Mouse (Mus musculus): ENCODE results near the gene Heatr1.
A peak's percentile ranks its signal among the peaks of the same experiment; 100 is the strongest.

Gene Heatr1

DNA sequence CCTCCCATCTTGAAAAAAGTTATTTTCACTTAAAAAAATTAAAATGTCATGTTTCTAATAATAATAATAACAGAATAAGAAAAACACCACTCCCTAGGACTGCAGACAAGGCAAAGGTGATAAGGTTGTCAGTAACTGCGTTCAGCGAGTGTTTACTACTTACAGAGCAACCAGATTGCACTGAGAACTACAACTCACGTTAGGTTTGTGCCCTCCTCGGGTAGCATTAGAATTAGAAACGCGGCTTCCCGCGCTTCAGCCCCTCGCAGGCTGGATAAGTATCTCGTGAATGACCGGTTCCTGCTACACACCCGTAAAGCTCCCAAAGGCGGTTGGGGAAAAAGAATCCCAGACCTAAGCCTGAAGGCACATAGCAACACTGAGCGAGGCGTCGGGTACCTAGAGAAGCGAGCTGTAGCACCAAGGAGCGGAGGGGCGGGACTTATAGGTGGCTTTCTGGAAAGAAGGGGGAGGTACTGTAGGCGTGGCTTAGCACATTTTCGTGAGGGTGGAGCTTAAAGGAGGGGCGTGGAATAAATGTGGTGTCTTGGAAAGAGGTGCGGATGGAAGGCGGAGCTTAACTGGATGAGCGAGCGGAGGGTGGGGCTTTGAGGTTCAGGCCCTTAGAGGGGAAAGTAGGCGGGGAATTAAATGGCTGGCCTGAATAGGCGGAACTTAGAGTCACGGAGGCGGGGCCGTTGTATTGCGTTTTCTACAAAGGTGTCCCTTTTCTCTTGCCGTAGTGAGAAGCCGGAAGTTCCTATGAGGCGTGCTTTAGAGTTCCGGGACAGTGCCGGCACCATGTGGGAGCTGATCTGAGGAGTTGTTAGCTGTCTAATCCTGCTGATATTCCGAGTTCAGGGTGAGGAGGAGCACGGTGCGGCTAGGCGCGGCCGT, at the start of gene Heatr1:
Gene Heatr1 (plus strand): TSS at position 419 of the 897 bp plus-strand sequence.
- peak; percentile 97 for DNase-seq (ENCODE audit: low read depth, low spot score)

DNA sequence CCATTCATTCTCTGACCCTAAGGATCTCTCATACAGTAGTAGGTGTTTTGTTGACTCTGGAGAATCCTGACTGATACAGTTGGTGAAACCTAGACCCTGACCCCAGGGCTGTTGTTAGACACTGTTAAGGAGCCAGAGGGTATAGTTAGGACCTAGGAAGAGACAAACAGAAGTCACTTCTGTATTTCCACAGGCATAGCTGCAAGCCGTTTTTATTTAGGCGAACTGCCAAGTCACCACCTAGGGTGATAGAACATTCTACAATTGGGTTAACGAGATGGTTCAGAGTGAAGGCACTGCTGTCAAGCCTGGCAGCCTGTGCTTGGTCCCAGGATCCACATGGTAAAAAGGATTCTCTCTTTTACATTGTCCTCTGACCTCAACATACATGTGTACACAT, 48.0 kb upstream of the Heatr1 start:
- no peak for DNase-seq (ENCODE audit: low read depth, low spot score)

DNA sequence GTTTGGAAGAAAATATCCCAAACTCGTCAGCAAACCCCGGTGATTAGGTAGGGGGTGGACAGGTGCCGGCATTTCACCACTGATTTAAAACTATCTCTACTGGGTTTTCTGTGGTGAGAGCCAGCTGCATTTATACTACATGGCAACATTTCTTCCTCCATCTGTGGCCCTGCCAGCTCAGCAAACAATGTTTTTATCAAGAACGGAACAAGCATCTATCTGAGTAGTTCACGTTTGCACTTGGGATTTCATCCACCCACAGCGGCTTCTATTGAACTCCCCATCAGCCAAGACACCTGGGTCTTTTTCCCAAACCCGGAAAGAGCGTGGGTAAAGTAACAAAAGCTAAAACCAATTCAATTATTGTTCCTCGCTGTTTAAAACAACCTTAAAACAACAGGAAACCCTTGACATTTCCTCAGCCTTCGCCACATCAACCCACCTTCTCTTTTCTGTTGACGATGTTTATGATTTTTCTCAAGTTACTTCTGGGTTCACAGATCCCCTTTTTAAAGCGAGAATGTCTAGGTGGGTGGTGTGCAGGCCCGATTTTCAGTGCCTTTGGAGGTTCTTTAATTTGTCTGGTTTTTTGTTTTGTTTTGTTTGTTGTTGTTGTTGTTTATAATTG, 45.5 kb upstream of the Heatr1 start:
- no peak for DNase-seq (ENCODE audit: low read depth, low spot score)

GRCm38 (mm10) chr13:12356184-12356583, 38.6 kb upstream of the Heatr1 start:
- no peak for DNase-seq (ENCODE audit: low read depth, low spot score)

GRCm38 (mm10) chr13:12357554-12357953, 37.3 kb upstream of the Heatr1 start:
- DNase-seq (ENCODE audit: low read depth, low spot score), result no peak

- DNase-seq (ENCODE audit: low read depth, low spot score), result no peak
Measured at GRCm38 (mm10) chr13:12361486-12361885, 33.3 kb upstream of the Heatr1 start.

DNA sequence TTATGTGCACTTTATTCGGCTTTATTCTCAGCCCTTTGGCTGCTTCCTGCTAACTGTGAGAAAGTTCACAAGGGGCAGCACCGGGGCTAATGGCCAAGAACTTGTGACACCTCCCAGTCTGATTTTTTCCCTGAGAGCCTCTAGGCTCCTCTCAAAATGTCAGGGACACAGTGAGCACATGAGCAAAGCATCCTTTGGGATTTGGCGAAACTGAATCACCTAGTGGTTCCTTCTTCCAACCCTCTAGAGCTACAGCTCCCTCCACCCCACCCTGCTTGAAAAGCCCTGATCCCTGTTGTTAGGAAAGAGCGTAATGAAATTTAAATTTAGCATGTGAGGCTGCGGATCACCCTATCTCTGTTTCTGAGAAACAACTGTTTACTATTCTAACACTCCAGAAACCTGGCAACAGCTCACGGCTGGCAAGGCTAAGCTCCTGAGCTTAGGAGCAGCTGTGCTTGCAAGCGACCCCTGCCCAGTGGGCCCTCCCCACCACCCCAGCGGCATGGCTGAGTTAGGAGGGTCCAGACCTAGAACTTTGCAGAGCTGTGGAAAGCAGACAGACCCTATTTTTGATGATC, 25.7 kb upstream of the Heatr1 start:
- no peak for DNase-seq (ENCODE audit: low read depth, low spot score)

DNA sequence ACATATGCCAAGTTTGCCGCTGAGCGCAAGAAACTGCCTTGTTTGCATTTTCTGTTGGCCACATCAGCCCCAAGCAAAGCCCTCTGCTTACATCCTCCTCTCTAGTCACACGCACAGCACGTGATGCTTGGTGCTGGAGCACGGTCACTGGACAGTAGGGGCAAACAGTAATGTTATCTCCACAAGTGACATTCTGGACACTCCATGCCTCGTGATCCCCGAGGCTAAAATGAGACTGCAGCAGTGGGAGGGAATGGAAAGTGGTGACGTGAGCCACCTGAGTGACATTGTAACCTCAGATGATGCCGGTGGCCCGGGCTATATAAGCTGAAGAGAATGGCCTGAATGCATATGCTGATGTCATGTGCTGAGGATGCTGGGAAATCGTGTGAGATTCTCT, 24.9 kb upstream of the Heatr1 start:
- no peak for DNase-seq (ENCODE audit: low read depth, low spot score)

DNA sequence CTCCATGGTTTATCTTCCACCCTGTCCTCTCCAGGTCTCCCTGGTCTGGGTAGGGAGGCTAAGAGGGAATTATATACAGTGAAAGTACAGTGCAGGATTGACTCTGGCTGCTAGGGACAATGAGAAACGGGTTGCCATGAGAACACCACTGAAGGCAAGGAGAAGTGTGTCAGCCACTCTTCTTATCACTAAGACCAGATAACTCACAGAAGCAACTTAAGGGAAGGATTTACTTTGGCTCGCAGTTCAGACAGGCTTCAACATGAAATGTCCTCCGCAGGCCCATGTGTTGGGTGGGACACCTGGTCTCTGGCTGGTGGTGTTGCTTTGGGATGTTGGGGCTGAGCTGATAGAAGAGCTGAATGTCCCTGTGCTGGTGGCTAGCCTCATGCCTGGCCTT, 22.1 kb upstream of the Heatr1 start:
- DNase-seq (ENCODE audit: low read depth, low spot score), result no peak

DNA sequence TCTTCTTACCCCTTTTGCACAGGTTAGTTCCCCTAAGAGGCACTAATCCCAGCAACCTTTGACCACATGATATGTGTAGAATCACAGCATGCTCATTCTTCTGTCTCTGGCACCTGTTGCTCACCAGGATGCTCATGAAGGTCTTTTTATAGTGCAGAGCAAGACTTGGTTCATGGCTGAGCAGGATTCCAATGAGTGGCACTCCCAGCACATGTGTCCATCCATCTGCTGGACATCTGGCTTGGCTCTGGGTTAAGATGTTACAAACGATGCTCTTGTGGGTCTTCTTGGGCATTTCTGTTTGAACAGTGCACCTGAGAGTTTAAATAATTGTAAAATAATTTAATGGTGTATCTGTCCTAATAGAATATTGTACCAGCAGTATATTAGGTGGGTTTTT, 18.0 kb upstream of the Heatr1 start:
- DNase-seq (ENCODE audit: low read depth, low spot score), result no peak

- DNase-seq (ENCODE audit: low read depth, low spot score), result no peak
Measured at GRCm38 (mm10) chr13:12384796-12385195, 10.0 kb upstream of the Heatr1 start.

DNA sequence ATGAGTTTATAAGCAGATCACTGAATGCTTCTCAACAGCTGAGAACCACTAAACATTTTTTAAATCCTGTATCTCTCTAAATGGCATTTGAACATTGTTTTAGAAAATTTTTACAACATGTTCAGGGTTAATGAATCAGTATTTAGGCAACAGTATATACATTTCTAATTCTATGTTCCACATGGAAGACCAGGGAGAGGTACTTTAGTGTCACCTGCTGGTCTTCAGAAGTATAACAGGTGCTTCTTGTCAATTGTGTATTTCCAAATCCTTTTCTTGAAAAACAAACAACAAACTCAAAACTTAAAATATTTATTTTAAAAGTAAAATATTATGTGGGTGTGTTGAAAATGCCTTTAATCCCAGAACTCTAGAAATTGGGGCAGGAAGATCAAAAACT, 8.5 kb upstream of the Heatr1 start:
- peak; percentile 38 for DNase-seq (ENCODE audit: low read depth, low spot score)

DNA sequence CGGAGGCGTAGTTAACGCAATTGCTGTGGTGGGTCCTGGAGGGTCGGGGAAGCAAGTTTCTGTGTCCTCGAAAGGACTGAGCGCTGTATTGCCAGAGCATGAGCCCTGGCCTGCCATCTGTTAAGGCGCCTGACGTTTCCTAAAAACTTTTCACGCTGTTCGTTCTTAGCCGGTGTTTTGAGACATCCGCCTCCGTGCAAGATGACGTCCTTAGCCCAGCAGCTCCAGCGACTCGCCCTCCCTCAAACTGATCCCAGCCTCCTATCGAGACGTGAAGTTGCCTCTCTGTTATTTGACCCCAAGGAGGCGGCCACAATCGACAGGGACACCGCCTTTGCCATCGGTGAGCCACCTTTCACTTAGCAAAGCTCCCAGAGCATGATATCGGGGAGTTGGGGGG, 744 bp downstream of the Heatr1 start:
- no peak for DNase-seq (ENCODE audit: low read depth, low spot score)

GRCm38 (mm10) chr13:12408343-12409066, 13.7 kb downstream of the Heatr1 start:
- no peak for DNase-seq (ENCODE audit: low read depth, low spot score)

GRCm38 (mm10) chr13:12412016-12412415, 17.2 kb downstream of the Heatr1 start:
- DNase-seq (ENCODE audit: low read depth, low spot score), result no peak

- DNase-seq (ENCODE audit: low read depth, low spot score), result no peak
Measured at GRCm38 (mm10) chr13:12420596-12420995, 25.8 kb downstream of the Heatr1 start.

DNA sequence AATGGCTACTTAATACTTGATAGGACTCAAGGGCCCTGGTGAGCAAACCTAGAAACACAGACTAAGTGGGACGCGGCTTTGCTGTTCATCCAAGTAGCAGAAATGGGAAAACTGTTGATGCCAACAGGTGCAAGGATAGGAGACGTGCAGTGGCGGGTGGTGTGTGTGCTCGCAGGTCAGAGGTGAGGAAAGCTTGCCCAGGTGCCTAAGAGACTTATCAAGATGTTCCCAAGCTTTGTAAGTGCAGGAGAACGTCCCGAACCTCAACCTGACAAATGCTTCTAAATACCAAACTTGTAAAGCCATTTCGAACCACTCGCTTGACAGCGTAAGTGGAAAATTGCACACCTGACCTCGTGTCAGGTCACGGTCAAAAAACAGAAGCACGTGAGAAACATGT, 33.7 kb downstream of the Heatr1 start:
- DNase-seq (ENCODE audit: low read depth, low spot score), result no peak

DNA sequence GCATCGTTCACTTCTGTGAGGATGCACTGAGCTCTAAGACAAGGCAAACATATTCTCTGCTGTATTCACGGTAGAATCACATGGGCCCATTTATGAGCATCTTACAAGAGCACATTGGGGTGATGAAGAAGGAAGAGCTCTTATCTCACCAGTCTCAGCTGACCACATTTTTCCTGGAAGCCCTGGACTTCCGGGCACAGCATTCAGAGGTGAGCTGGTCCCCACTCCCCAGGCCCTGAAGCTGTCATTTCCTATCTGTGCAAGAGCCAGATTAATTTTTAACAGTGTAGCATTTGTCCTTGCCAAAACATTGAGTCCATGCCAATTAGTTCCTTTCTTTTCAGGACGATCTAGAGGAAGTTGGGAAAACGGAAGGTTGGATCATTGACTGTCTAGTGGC, 39.0 kb downstream of the Heatr1 start:
- no peak for DNase-seq (ENCODE audit: low read depth, low spot score)

GRCm38 (mm10) chr13:12439586-12439985, 44.8 kb downstream of the Heatr1 start:
- no peak for DNase-seq (ENCODE audit: low read depth, low spot score)

GRCm38 (mm10) chr13:12440813-12441212, 46.0 kb downstream of the Heatr1 start:
- DNase-seq (ENCODE audit: low read depth, low spot score), result no peak

DNA sequence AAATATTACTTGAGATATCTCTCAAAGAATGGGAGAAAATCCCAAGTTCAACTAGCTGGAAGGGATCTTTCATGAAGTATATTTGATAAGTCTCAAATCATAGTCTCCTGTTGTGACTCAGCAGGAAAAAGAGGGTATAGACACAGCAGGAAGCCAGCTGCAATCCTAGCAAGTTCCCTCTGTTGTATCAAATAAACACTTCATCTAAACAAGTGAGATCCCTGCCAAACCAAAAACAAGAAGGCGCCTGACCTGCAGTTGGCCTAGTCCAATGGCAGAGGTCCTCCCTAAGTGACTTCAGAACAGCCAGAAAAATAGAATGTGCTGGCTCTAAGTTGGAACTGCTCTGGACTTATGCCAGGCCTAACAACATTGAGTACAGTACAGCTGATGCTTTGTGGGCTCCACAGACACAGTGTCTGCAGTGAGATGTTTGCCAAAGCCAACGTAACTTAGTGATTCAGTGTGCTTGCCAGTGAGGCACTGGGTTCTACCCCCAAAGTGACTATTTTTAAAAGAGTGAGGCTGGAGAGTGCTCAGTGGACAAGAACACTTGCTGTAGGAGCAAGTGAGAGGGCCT, 47.3 kb downstream of the Heatr1 start:
- no peak for DNase-seq (ENCODE audit: low read depth, low spot score)

- DNase-seq (ENCODE audit: low read depth, low spot score), result no peak
Measured at GRCm38 (mm10) chr13:12453150-12453549, 58.3 kb downstream of the Heatr1 start.
